Mouse (Mus musculus) embryonic stem cell, embryonic (primary cell): ENCODE data around the gene Aldh18a1.
"Not testable (repeated sequence)": the region's sequence is repeated elsewhere in the genome, so short reads cannot be mapped to it uniquely, and the experiment has no call there.

Experiments used
- CTCF ChIA-PET, 4 experiments: fragments of 300-600 bp in 2 of 4; fragments of 350-600 bp in 2 of 4; sonication (Branson Sonifier 250); formaldehyde crosslinking; loops; one replicate each; lab custom pipeline; 2022; ENCODE audit warnings: inconsistent platforms in 2 of 4; lab: Charles Lee
- POLR2A ChIA-PET, 4 experiments: fragments of 300-600 bp in 2 of 4; fragments of 350-600 bp in 2 of 4; sonication (Branson Sonifier 250); formaldehyde crosslinking; loops; one replicate each; lab custom pipeline; 2022; ENCODE audit warnings: antibody characterized with exemption in 4 of 4, inconsistent platforms in 1 of 4; lab: Charles Lee

Gene Aldh18a1

DNA sequence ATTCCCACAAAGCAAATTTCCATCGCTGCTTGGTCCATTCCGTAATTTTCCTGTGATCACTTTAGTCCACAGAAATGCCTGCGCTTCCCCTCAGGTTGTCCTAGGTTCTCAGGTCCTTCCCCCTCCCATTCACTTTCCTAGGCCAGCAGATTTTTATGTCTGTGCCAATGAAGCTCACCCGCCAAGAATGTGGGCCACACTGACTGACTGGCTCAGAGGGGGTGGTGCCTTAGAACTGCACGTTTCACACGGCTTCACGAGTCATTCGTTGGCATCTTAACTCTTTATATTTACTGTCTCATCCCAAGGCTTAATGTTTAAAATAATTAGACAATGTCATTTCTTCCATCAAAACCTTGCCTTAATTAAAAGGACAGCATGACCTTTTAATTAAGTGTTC is 7.6 kb upstream of the Aldh18a1 start:
- POLR2A ChIA-PET, result interaction anchor here in 1 of 4 experiments (1.0 to 1.1 kb wide), 2 partner anchors 9 to 16 kb away, joined by 3 to 4 read pairs; partner anchors contain the start of genes Entpd1 and Tctn3
- CTCF ChIA-PET, result no interaction called here

DNA sequence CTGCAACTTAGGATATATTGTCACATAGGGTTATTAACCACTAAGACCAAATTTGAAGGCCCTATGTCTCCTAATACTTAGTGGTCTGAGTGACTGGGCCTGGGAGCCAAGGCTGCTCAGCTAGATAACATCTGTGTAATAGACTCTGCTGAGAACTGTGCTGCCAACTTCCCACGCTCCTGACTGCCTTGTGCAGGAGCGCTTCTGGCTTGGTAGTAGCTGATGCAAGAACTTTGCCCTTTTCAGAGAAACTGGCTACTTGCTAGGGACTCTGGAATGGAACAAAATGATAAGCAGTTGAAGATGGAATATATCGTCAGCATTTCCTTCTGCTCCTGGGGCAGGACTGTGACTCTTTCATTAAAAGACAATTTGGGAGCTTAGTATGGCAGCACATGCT is 7.0 kb upstream of the Aldh18a1 start:
- ChIA-PET POLR2A (interaction anchor here in 1 of 4 experiments (1.0 to 1.8 kb wide), 2 partner anchors 8 to 12 kb away, joined by 3 to 5 read pairs; no protein-coding TSS in a partner anchor), CTCF (no interaction called here)

DNA sequence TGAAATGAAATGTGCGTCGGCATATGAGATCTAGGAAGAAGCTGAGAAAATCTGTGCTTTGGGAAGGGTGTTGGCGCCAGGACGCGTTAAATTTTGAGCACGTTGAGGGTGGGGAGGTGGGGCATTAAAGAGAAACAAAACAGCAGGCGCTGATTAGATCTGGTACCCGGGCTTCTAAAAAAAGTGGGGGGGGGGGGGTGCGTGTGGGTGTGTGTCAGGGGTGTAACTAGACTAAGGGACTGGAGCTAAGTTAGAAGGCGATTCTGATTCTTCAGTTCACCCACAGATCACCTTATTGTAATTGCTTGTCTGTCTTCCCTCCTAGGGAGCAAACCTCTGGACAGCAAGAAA is 1.2 kb upstream of the Aldh18a1 start:
- ChIA-PET POLR2A (interaction anchor here in 3 of 4 experiments (0.6 to 2.1 kb wide), 12 partner anchors 9 to 647 kb away, joined by 3 to 17 read pairs (median 3); partner anchors contain the start of genes Entpd1 (in 1 of the 3) and Tctn3 (in 1 of the 3)), CTCF (interaction anchor here in 3 of 4 experiments (0.6 to 3.0 kb wide), 9 partner anchors 22 to 244 kb away, joined by 3 to 15 read pairs (median 5); partner anchors contain the start of genes Entpd1 (in 3 of the 3) and Tctn3 (in 3 of the 3))

DNA sequence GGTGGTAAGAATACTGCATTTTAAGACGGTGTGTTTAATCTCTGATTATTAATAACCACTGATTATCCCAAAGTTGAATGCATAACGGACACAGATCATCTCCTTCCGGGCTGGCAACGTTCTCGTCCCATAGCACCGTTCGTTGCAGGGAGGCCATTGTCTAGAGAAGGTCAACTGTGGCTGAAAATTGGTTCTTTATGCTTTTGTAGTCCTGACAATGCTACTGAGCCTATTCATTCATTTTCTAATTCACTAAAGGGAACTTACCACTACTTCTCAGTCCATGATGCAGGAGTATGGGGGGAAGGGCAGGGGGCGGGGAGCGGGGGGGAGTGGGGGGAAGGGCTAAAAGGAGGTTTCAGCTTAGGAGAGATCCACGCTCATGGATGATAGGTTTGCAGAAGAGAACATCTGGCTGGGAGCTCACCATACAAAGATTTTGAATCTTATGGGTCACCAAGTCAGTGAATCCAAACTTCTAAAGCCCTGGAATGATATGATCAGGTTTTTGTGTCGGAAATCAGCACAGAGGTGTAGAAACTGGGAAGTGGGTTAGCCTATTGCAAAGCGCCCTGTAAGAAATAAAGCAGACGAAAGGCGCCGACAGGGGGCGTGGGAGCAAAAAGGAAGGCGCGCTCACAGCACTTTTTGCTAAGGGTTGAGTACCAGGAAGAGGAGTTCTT is 725 bp upstream of the Aldh18a1 start:
- CTCF ChIA-PET, result interaction anchor here in 3 of 4 experiments (0.6 to 3.0 kb wide), 9 partner anchors 23 to 427 kb away, joined by 3 to 15 read pairs (median 4); partner anchors contain the start of genes Entpd1 (in 3 of the 3) and Tctn3 (in 3 of the 3)
- POLR2A ChIA-PET, result interaction anchor here (0.7 to 2.3 kb wide), 23 partner anchors 10 to 647 kb away, joined by 3 to 17 read pairs (median 3); partner anchors contain the start of genes Entpd1 (in 3 of the 4) and Tctn3 (in 3 of the 4)

DNA sequence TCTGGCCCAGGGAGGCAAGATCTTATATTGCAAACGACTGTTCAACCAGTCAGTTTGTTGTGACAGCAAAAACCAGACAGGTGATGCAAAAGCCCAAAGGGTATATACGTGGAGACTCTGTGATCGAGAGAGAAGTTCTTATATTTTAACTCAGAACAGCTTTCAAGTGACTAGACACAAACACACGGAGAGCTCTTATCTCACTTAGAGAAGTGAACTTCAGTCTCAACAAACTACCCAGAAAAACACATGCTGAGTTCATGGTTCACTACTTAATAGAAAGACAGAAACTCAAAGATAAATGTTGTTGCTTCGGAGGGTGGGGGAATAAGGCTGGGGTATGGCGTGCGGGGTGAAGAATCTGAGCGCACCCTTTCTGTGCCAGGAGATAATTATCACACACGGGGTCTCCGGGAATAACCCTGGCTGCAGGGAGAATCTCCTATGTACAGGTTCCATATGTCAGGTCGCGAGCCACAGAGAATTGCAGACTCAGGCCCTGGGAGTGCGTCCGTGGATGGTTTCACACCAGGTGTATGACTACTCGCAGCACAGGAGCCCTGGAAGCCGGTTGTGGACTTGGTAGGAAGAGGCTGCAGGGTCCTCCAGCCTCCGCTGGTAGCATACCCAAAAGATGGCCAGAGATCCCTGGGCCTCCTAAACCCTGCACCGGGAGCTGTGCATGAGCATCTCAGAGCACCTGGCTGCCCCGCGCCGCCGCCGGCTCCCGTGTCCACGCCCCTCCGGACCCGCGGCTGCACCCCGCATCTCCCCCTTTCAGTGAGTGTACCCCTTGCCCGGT is 571 bp downstream of the Aldh18a1 start:
- CTCF ChIA-PET, result interaction anchor here in 3 of 4 experiments (0.6 to 3.0 kb wide), 8 partner anchors 24 to 428 kb away, joined by 3 to 15 read pairs (median 4); partner anchors contain the start of genes Tctn3 (in 2 of the 3) and Entpd1 (in 1 of the 3)

DNA sequence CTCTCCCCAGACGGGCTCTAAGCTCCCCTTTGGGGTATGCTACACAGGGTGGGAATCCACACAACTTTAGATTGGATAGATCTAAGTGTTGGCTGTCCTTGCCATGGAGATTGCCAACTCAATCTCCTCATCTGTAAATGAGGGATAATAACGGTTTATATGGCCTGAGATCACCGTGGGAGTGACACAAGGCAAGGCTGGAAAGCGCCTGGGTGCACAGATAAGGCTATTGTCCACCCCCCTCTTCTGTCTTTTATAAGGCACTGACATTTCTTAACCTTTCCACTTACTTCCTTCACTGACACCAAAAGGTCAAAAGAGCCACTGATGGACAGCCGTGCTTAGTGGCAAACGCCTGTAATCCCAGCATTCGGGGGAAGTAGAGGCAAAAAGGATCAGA is 1.4 kb downstream of the Aldh18a1 start:
- POLR2A ChIA-PET, result interaction anchor here in 1 of 4 experiments (0.7 to 2.3 kb wide), 8 partner anchors 9 to 225 kb away, joined by 3 to 13 read pairs (median 3); partner anchors contain the start of genes Entpd1 and Tctn3
- CTCF ChIA-PET, result no interaction called here

More for the DNA sequence above, 571 bp downstream of the Aldh18a1 start:
- POLR2A ChIA-PET, result interaction anchor here (0.6 to 2.3 kb wide), 23 partner anchors 8 to 362 kb away, joined by 3 to 17 read pairs (median 3); partner anchors contain the start of genes Entpd1 (in 3 of the 4) and Tctn3 (in 3 of the 4)

DNA sequence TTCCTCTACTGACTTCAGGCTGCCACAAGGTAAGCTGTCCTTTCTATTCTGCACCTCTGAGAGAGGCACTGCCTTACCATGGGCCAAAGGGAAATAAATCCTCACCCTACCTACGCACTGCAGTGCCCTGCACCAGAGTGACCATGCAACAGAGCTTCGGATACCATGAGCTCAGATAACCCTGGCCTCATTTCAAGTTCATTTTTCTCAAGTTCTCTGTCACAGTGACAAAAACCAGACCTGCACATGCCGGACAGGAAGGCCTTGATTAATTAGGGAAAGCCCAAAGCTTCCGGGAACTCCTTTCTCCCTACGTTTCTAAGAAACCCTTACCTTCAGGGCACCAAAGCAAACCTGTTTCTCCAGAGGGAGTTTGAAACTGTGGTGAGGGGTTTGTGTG is 6.6 kb downstream of the Aldh18a1 start:
- POLR2A ChIA-PET, result interaction anchor here in 1 of 4 experiments (0.6 to 1.9 kb wide), 5 partner anchors 11 to 740 kb away, joined by 3 to 6 read pairs (median 4); partner anchors contain the start of genes Entpd1 and Tctn3
- CTCF ChIA-PET, result no interaction called here

DNA sequence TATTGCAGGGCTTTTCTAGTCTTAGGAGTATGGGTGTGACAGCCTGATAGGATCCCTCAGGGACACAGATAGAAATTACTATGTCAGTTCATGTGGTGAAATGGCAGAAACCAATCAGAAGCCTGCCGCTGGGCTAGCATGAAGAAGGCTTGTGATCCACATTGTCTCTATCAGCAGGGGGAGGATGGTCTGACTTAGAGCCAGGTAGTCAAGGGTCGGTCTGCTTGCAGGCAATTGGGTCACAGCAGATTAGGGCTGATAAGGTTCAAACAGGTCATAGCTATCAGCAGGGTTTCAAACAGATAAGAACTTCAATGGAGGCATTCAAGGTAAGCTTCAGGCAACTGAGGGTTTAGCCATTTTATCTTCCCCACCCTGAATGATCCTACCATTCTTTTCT is 7.4 kb downstream of the Aldh18a1 start:
- POLR2A ChIA-PET, result interaction anchor here in 1 of 4 experiments (1.2 to 1.3 kb wide), 2 partner anchors 10 to 12 kb away, joined by 4 read pairs; no protein-coding TSS in a partner anchor
- CTCF ChIA-PET, result interaction anchor here in 1 of 4 experiments (0.5 kb wide), 1 partner anchor 235 kb away, joined by 4 read pairs; no protein-coding TSS in a partner anchor

DNA sequence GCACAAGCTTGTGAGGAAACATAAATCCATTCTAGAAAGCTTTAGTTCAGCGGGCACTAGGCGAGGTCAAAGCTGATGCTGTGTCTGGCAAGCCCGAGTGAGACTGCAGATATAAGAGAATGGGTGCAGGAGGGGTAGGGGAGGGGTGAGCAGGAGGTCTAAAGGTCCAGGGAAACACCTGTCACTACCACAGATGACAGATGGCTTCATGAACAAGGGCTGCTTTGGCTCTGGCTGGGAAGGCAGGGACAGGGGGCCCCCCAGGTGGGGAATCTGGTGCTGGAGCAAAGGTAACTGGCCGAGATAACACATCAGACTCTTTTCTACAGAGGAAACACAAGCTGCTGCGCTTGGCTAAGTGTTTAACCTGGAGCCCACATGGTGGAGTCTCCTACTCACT is 12.8 kb downstream of the Aldh18a1 start:
- ChIA-PET POLR2A (interaction anchor here in 1 of 4 experiments (0.8 kb wide), 1 partner anchor 12 kb away, joined by 4 read pairs; the partner anchor contains the start of gene Aldh18a1), CTCF (interaction anchor here in 3 of 4 experiments (0.6 to 1.0 kb wide), 3 partner anchors 19 to 1757 kb away, joined by 3 to 5 read pairs (median 3); partner anchors contain the start of gene Tctn3 (in 1 of the 3))

DNA sequence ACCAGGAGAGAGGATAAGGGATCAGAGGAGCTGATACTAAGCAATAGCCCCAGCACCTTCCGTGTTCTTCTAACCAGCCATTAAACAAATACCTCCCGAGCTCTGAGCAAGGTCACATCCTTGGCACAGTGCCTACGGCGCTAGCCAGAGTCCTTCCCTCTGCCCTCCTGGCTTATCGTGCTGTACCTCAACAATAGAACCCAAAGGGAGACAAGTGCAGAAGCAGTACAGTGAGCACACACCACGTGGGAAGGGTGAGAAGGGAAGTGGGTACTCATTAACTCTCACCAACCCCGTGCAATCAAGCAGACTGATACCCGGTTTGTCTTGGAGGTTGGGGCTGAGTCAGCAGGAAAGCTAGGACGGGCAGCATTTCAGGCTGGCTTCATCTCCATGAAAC is 17.5 kb downstream of the Aldh18a1 start:
- ChIA-PET CTCF (no interaction called here), POLR2A (interaction anchor here in 2 of 4 experiments (0.5 to 1.4 kb wide), 8 partner anchors 9 to 161 kb away, joined by 3 to 5 read pairs (median 4); partner anchors contain the start of genes Aldh18a1 (in 1 of the 2) and Tctn3 (in 1 of the 2))

DNA sequence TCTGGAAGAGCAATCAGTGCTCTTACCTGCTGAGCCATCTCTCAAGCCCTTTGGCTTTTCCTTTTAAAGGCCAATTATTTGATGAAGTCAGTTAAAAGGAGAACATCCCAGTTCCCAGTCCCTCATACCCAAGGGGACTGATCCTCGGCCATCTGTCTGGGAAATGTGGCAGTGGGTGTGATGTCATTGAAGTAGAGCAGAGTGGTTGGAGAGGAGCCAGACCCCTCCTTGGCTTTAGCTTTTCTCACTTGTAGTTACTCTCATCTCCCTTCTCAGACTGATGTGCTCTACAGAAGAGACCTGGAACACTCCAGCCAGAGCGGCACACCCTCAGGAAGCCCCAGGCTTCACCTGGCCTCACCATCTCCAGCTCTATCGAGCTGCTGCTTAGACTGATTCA is 20.6 kb downstream of the Aldh18a1 start:
- POLR2A ChIA-PET, result interaction anchor here in 1 of 4 experiments (0.7 to 2.2 kb wide), 4 partner anchors 11 to 21 kb away, joined by 3 to 7 read pairs (median 4); partner anchors contain the start of gene Aldh18a1
- CTCF ChIA-PET, result no interaction called here

DNA sequence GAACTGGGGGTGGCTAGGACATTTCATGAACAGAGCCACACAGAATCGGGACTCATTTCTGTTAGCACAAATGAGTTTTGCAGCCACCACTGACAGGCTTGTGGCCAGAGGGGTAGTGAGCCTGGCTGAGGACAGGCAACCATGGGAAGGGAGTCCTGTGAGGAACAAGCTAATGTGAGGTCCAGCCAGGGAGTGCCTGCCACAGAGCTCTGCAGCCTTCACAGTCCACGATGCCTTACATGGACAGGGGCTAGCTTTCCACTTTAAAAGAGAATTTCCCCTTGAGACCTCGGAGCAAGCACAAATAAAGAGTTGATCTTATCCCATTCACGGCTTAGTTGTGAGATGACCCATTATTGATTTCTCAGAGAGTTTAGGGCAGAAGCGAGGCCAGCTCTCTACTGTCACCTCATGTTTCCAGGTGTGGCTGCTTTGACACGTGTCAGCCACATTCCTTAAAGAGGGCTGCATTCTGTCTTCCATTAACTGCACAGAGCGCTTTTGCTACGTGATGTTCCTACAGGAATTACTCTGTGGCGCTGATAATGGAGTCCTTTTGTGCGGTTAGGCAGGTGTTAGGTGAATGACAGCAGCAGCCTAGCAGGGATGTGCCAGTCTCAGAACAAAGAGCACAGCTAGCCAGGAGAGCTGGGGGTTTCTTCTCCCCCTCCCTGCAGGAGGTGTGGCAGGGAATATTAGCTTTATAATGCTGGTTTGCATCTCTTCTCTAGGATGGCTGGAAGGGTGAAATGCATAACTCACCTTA is 24.2 kb downstream of the Aldh18a1 start:
- POLR2A ChIA-PET, result interaction anchor here in 3 of 4 experiments (0.6 to 1.3 kb wide), 3 partner anchors 13 to 140 kb away, joined by 3 to 4 read pairs (median 3); partner anchors contain the start of genes Entpd1 (in 1 of the 3) and Tctn3 (in 1 of the 3)

DNA sequence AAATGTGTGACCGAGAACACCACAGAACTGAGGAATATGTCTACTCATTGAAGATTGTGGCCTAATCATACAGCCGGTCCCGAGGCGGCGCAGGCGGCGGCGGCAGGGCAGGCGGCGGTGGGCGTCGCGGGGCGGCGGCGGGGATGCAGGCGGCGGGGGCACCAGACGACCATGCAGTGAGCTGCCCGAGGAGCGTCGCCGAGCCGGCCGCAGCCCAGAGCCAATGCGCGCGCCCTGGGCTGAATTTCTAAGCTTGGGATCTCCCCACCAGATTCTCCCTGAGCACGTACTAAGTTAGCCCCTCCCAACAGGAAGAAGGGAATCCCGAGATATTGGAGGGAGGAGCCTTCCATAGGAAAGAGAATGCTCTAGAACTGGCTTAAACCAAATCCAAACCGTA is 26.7 kb downstream of the Aldh18a1 start:
- POLR2A ChIA-PET, result interaction anchor here in 3 of 4 experiments (0.5 to 1.0 kb wide), 3 partner anchors 8 to 104 kb away, joined by 3 to 5 read pairs (median 3); no protein-coding TSS in a partner anchor
- CTCF ChIA-PET, result not testable (repeated sequence)

More for the DNA sequence above, 24.2 kb downstream of the Aldh18a1 start:
- CTCF ChIA-PET, result interaction anchor here in 1 of 4 experiments (0.6 kb wide), 1 partner anchor 169 kb away, joined by 6 read pairs; no protein-coding TSS in a partner anchor

DNA sequence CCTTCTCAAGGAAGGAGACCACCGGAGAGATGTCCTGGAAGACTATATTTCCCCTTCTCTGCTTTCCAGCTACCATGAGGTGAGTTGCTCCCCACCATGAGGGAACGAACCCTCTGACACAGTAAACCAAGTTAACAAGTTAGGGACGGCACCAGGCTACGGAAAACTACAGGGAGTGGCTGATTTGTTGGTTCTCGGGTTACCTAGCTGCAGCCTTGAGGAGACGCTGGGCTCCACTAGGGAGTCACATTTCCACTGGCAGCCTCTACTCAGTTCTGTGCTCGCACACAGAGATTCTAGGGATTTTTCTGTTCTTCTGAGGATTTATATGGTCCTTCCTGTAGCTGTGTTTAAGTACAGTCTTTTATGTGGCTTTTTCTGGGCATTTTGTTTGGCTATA is 32.2 kb downstream of the Aldh18a1 start:
- POLR2A ChIA-PET, result interaction anchor here in 1 of 4 experiments (0.6 to 2.5 kb wide), 5 partner anchors 11 to 222 kb away, joined by 3 to 7 read pairs (median 3); partner anchors contain the start of gene Aldh18a1
- CTCF ChIA-PET, result interaction anchor here in 3 of 4 experiments (0.9 to 1.6 kb wide), 5 partner anchors 12 to 210 kb away, joined by 3 to 5 read pairs (median 5); no protein-coding TSS in a partner anchor

DNA sequence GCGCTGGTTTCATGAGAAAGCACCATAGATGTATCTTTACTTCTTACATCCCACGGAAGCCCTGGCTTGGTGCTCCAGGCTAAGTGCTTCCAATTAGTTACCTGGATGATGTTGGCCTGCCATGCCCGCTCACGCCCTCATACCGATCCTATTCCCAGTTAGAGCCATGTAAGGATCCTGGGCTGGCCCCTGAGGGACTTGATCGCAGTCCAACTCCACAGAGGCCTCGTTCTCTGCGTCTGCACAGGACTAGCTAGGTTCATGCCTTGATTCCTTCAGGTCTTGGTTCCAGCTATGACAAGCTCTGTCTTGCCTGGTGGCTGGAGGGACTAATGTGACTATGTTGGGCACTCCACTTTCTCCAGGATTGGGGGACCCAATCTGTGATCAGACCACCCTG is 33.1 kb downstream of the Aldh18a1 start:
- ChIA-PET POLR2A (interaction anchor here in 1 of 4 experiments (1.3 to 2.5 kb wide), 2 partner anchors 12 to 31 kb away, joined by 3 to 7 read pairs; no protein-coding TSS in a partner anchor), CTCF (interaction anchor here in 1 of 4 experiments (1.3 kb wide), 1 partner anchor 164 kb away, joined by 5 read pairs; no protein-coding TSS in a partner anchor)

DNA sequence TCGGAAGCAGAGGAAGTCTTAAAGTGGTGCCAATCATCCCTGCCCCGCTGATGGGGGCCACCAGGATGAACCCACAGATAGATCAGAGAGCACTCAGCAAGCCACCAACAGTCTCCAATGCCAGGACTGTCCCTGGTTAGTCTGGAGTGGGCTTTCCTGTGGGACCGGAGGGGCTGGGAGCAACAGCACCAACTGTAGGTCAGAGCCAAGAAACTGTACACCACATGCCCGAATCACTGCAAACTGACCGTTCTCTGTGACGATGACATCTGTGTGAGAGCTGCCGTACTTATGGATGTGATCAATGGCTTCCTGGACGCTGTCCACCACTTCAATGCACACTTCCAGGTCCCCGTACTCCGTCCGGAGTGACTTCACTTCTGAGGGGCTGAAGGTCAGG is 33.9 kb downstream of the Aldh18a1 start:
- ChIA-PET POLR2A (interaction anchor here in 1 of 4 experiments (1.1 to 1.3 kb wide), 2 partner anchors 13 to 32 kb away, joined by 3 read pairs; no protein-coding TSS in a partner anchor), CTCF (no interaction called here)
